Mouse (Mus musculus): ENCODE measurements around the gene Rab7b. TPM values are rescaled to one million over a fixed set of nuclear protein-coding genes. Genes with fewer than 3 reads are reported as not detected.

Gene Rab7b
- not detected in 2 replicates for total RNA-seq (2012; rRNA removed)
- not detected in 2 replicates for total RNA-seq (2014; rRNA removed)
- polyA plus RNA-seq (2012; ENCODE audit: insufficient read length, low read depth) = 0.19 and 0.44 TPM in 2 replicates

GRCm38 (mm10) chr1:131688475-131688874 is at the start of gene Rab7b:
Gene Rab7b (plus strand): TSS chr1:131688695.
- Histone ChIP-seq H3K36me3 (replicated peaks in 1 of 2; ENCODE audit: control insufficient read depth in 1 of 2, insufficient read depth in 1 of 2, low read length in 1 of 2) (no peaks in the 10 kb centered on the region), H3K27me3 (replicated peaks) (no peaks in the 10 kb centered on the region), H3K9me3 (replicated peaks; ENCODE audit: low read length) (no peaks in the 10 kb centered on the region), H3K79me2 (replicated peaks; ENCODE audit: control insufficient read depth, extremely low read depth, insufficient read depth, poor library complexity, severe bottlenecking) (no peaks in the 10 kb centered on the region), H3K4me1 (ENCODE audit: control insufficient read depth in 1 of 2, insufficient read depth in 2 of 2) (peaks cover 5 to 33% of the 10 kb centered on the region in 2 experiments; a peak in 3 of 4 replicates), H3K27ac (ENCODE audit: insufficient read depth, low read depth) (no peak within 1 kb of the TSS), H3K4me3 (replicated peaks in 1 of 3; ENCODE audit: low read depth in 2 of 3, low read length in 2 of 3, poor library complexity in 1 of 3) (no peak within 1 kb of the TSS), H3K9ac (ENCODE audit: insufficient read depth, low read depth) (no peak within 1 kb of the TSS), H3K4me2 (ENCODE audit: insufficient read depth, low read depth, poor library complexity, severe bottlenecking) (no peak within 1 kb of the TSS)
- TF ChIP-seq ZNF384 (IDR thresholded peaks at IDR 0.05; ENCODE audit: low read depth, low read length) (no peak), CTCF (conservative IDR thresholded peaks at IDR 0.05 in 1 of 2, IDR thresholded peaks at IDR 0.05 in 1 of 2; ENCODE audit: low read depth in 2 of 2, low read length in 2 of 2) (no peak), CHD2 (IDR thresholded peaks at IDR 0.05; ENCODE audit: low read length) (no peak), PAX5 (IDR thresholded peaks at IDR 0.05; ENCODE audit: low read length) (no peak), MAFK (IDR thresholded peaks at IDR 0.05; ENCODE audit: insufficient replicate concordance, low read length) (no peak)
- DNase-seq (ENCODE audit: extremely low read depth) = no peak
- in situ Hi-C loops (cut with MboI; ENCODE audit: low pct_ligation_motif_present, low pct_unique_long_range_greater_than_20kb, low sequenced_read_pairs) = no loop called here
- dilution Hi-C loops (cut with MboI; ENCODE audit: extremely low pct_ligation_motif_present, extremely low pct_unique_long_range_greater_than_20kb, low sequenced_read_pairs) = no loop called here

GRCm38 (mm10) chr1:131640062-131640461 is 48.4 kb upstream of the Rab7b start:
- dilution Hi-C loops (cut with MboI; ENCODE audit: extremely low pct_ligation_motif_present, extremely low pct_unique_long_range_greater_than_20kb, low sequenced_read_pairs) (no loop called here), in situ Hi-C loops (cut with MboI; ENCODE audit: low pct_ligation_motif_present, low pct_unique_long_range_greater_than_20kb, low sequenced_read_pairs) (no loop called here)
- TF ChIP-seq CHD1 (IDR thresholded peaks at IDR 0.05; ENCODE audit: low read depth, low read length) = peak; percentile 56; the same call in 1 of the 2 replicates
- TF ChIP-seq HCFC1 (IDR thresholded peaks at IDR 0.05; ENCODE audit: low read depth, low read length) = no peak
- 0 out of 2 replicates have a peak, but pooled peaks have one; percentile 9 for TF ChIP-seq TBP (conservative IDR thresholded peaks at IDR 0.05; ENCODE audit: low read depth, low read length)
- no peak for TF ChIP-seq ZKSCAN1 (IDR thresholded peaks at IDR 0.05; ENCODE audit: borderline replicate concordance, low read depth, low read length)
- TF ChIP-seq EP300 (IDR thresholded peaks at IDR 0.05; ENCODE audit: low read length) = peak; percentile 66
- TF ChIP-seq ZC3H11A (IDR thresholded peaks at IDR 0.05; ENCODE audit: low read depth, low read length) = no peak
- peak; percentile 78 for TF ChIP-seq SIN3A (IDR thresholded peaks at IDR 0.05; ENCODE audit: low read length)
- no peak for TF ChIP-seq ZMIZ1 (IDR thresholded peaks at IDR 0.05; ENCODE audit: low read depth, low read length)
- TF ChIP-seq RAD21 (IDR thresholded peaks at IDR 0.05; ENCODE audit: low read depth, low read length) = no peak
- peak; percentile 44; the same call in 1 of the 2 replicates for TF ChIP-seq IRF4 (IDR thresholded peaks at IDR 0.05; ENCODE audit: low read depth, low read length)
- 0 out of 2 replicates have a peak, but pooled peaks have one; percentile 5 for TF ChIP-seq JUND (conservative IDR thresholded peaks at IDR 0.05; ENCODE audit: low read depth, low read length)
- no peak for TF ChIP-seq NELFE (IDR thresholded peaks at IDR 0.05; ENCODE audit: low read depth, low read length)
- no peak for TF ChIP-seq SMC3 (IDR thresholded peaks at IDR 0.05; ENCODE audit: low read depth, low read length)
- DNase-seq (ENCODE audit: extremely low read depth) = peak; percentile 33
- Histone ChIP-seq H3K4me1 (ENCODE audit: control insufficient read depth in 1 of 2, insufficient read depth in 2 of 2) (peaks cover 4% of the 10 kb centered on the region in 2 experiments; a peak in 3 of 4 replicates), H3K36me3 (replicated peaks in 1 of 2; ENCODE audit: control insufficient read depth in 1 of 2, insufficient read depth in 1 of 2, low read length in 1 of 2) (peaks cover 0 to 6% of the 10 kb centered on the region in 2 experiments), H3K4me2 (ENCODE audit: insufficient read depth, low read depth, poor library complexity, severe bottlenecking) (peak overlapping the region; percentile 84), H3K9ac (ENCODE audit: insufficient read depth, low read depth) (peak overlapping the region; percentile 80), H3K27ac (ENCODE audit: insufficient read depth, low read depth) (peak overlapping the region; percentile 36), H3K27me3 (replicated peaks) (no peaks in the 10 kb centered on the region), H3K4me3 (replicated peaks in 1 of 3; ENCODE audit: low read depth in 2 of 3, low read length in 2 of 3, poor library complexity in 1 of 3) (peak overlapping the region; percentile 43 to 59 (median 54)), H3K79me2 (replicated peaks; ENCODE audit: control insufficient read depth, extremely low read depth, insufficient read depth, poor library complexity, severe bottlenecking) (peaks cover 12% of the 10 kb centered on the region), H3K9me3 (replicated peaks; ENCODE audit: low read length) (no peaks in the 10 kb centered on the region)
